ENCODE assay signal across 18 mouse cellular contexts in genomic region chr7:70796038-70796760, GRCm38 (mm10).
DNase-seq lines count a peak whose midpoint lies in the region; ATAC-seq and TF ChIP-seq lines count a peak whose summit lies in the region.
"Had no signal": no experiment of that assay in that cellular context is flagged by ENCODE, and none has a peak within 500 bp of the region (broad histone marks: within the 10 kb centered on the region; RNA-seq: fewer than 3 reads in every experiment).

No protein-coding gene starts in this region.

- no peak overlapping the region for H3K9ac ChIP-seq in midbrain, embryonic 11.5 days (ENCODE audit: low read length)
- no peak overlapping the region for H3K9ac ChIP-seq in midbrain, embryonic 15.5 days
- H3K9ac ChIP-seq: embryonic facial prominence, embryonic 15.5 days; heart, embryonic 12.5 days; intestine, embryonic 15.5 days had no signal

- DNase-seq in midbrain, embryonic 11.5 days (ENCODE audit: low spot score, missing footprints), result peak; percentile 59
- peak; percentile 62 for DNase-seq in kidney, adult 9 months
- peak; percentile 56 for DNase-seq in limb, embryonic 10.5 days (ENCODE audit: low spot score)
- peak; percentile 25 for DNase-seq in yolk sac, embryonic 10.5 days (ENCODE audit: low spot score)
- DNase-seq in thymus, postnatal 36 days, result no peak
- no peak for DNase-seq in layer of hippocampus, adult 2 months (ENCODE audit: low spot score in 2 of 2)
- DNase-seq: adrenal gland, adult 2 months; cerebellum, adult 11 months; cerebellum, postnatal 25 days; left cerebral cortex, postnatal 4 days; right cerebral cortex, adult 18-20 months; thymus, adult 18-20 months had no signal

- no peaks in the 10 kb centered on the region for H3K4me1 ChIP-seq in midbrain, embryonic 11.5 days (ENCODE audit: control insufficient read depth, insufficient read depth, low read length)
- H3K4me1 ChIP-seq in midbrain, embryonic 15.5 days, result no peaks in the 10 kb centered on the region
- H3K4me1 ChIP-seq in limb, embryonic 10.5 days, result peaks cover 38% of the 10 kb centered on the region
- H3K4me1 ChIP-seq: embryonic facial prominence, embryonic 15.5 days; intestine, embryonic 15.5 days had no signal

- H3K27ac ChIP-seq in midbrain, embryonic 11.5 days (ENCODE audit: low read depth, low read length), result no peak overlapping the region
- H3K27ac ChIP-seq in midbrain, embryonic 15.5 days, result no peak overlapping the region
- H3K27ac ChIP-seq in limb, embryonic 10.5 days, result peak overlapping the region; percentile 43
- H3K27ac ChIP-seq in layer of hippocampus, adult 2 months, result no peak overlapping the region
- H3K27ac ChIP-seq: embryonic facial prominence, embryonic 15.5 days; intestine, embryonic 15.5 days had no signal

- H3K27me3 ChIP-seq in midbrain, embryonic 11.5 days (ENCODE audit: control insufficient read depth, insufficient read depth, low read length), result no peaks in the 10 kb centered on the region
- H3K27me3 ChIP-seq in midbrain, embryonic 15.5 days (replicated peaks), result no peaks in the 10 kb centered on the region
- H3K27me3 ChIP-seq in limb, embryonic 10.5 days (ENCODE audit: low read depth, poor library complexity, severe bottlenecking), result peaks cover 10% of the 10 kb centered on the region
- H3K27me3 ChIP-seq: embryonic facial prominence, embryonic 15.5 days; heart, embryonic 12.5 days; intestine, embryonic 15.5 days had no signal

- H3K36me3 ChIP-seq in midbrain, embryonic 11.5 days (ENCODE audit: control insufficient read depth, insufficient read depth, low read length), result no peaks in the 10 kb centered on the region
- no peaks in the 10 kb centered on the region for H3K36me3 ChIP-seq in midbrain, embryonic 15.5 days (replicated peaks)
- H3K36me3 ChIP-seq in limb, embryonic 10.5 days, result no peaks in the 10 kb centered on the region
- H3K36me3 ChIP-seq: embryonic facial prominence, embryonic 15.5 days; G1E; heart, embryonic 12.5 days; intestine, embryonic 15.5 days had no signal

- H3K4me3 ChIP-seq in midbrain, embryonic 11.5 days (ENCODE audit: low read depth, low read length), result no peak overlapping the region
- H3K4me3 ChIP-seq in midbrain, embryonic 15.5 days, result no peak overlapping the region
- H3K4me3 ChIP-seq in limb, embryonic 10.5 days, result no peak overlapping the region
- no peak overlapping the region for H3K4me3 ChIP-seq in layer of hippocampus, adult 2 months
- H3K4me3 ChIP-seq: embryonic facial prominence, embryonic 15.5 days; heart, embryonic 12.5 days; intestine, embryonic 15.5 days had no signal

- no peak for TF ChIP-seq CTCF in layer of hippocampus, adult 2 months (conservative IDR thresholded peaks at IDR 0.05)

- H3K9me3 ChIP-seq in midbrain, embryonic 11.5 days (ENCODE audit: control insufficient read depth, low read length), result no peaks in the 10 kb centered on the region
- H3K9me3 ChIP-seq in midbrain, embryonic 15.5 days, result no peaks in the 10 kb centered on the region
- no peaks in the 10 kb centered on the region for H3K9me3 ChIP-seq in limb, embryonic 10.5 days (replicated peaks)
- H3K9me3 ChIP-seq: embryonic facial prominence, embryonic 15.5 days; heart, embryonic 12.5 days; intestine, embryonic 15.5 days had no signal

- WGBS in midbrain, embryonic 11.5 days, result 71% methylated on average over 12 of the region's 12 CpGs
- 72% methylated on average over 12 of the region's 12 CpGs for WGBS in midbrain, embryonic 15.5 days
- 3% methylated on average over 12 of the region's 12 CpGs for WGBS in limb, embryonic 10.5 days

- H3K4me2 ChIP-seq in midbrain, embryonic 11.5 days, result no peak overlapping the region
- no peak overlapping the region for H3K4me2 ChIP-seq in midbrain, embryonic 15.5 days
- H3K4me2 ChIP-seq: embryonic facial prominence, embryonic 15.5 days; heart, embryonic 12.5 days; intestine, embryonic 15.5 days had no signal

- no peak for ATAC-seq in midbrain, embryonic 11.5 days (ENCODE audit: low FRiP score)
- ATAC-seq in midbrain, embryonic 15.5 days (replicated peaks), result no peak
- no peak for ATAC-seq in CD4-positive, CD25-positive, alpha-beta regulatory T cell, adult 4 months
- ATAC-seq: intestine, embryonic 15.5 days had no signal

Comparison
In these comparisons a context has a peak if more than half of its experiments do, and no peak if none do; other contexts are left out.
1. DNase-seq: peak in midbrain, embryonic 11.5 days (single experiment), kidney, adult 9 months (single experiment), limb, embryonic 10.5 days (single experiment) and yolk sac, embryonic 10.5 days (single experiment); none in thymus, postnatal 36 days (0 of 2) and layer of hippocampus, adult 2 months (0 of 2).